Mouse (Mus musculus): ENCODE data around the gene Src. TPM values are rescaled to one million over a fixed set of nuclear protein-coding genes. Genes with fewer than 3 reads are reported as not detected.
"Not testable (repeated sequence)": the region's sequence is repeated elsewhere in the genome, so short reads cannot be mapped to it uniquely, and the experiment has no call there.

The Src gene
- 1 to 10 TPM; 3.2 to 4.9 (median 3.7) TPM for total RNA-seq (2022)

DNA sequence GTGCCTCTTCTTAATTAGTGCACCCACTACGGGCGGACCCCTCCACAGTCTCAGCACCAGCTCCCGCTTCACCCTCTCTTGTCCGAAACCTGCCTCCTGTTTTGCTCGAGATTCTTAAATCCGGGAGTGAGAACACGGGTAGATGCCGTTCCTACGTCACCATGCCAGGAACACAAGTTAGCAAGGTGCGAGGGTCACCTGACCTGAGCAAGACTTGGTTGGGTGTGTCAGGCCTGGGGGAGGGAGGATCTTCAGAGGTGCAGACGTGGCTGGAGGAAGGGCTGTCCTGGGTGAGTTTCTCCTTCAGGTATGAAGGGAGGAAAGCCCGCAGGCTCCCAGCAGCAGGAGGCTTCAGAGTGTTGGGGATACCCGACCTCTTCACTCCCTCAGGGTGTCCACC, at the start of gene Src:
TSS of gene Src (plus strand) at position 239 of the 400 bp plus-strand sequence.
- DNase-seq (ENCODE audit: low spot score) = no peak

GRCm38 (mm10) chr2:157371696-157372095, 46.5 kb upstream of the Src start:
- peak; percentile 27 for DNase-seq (ENCODE audit: low spot score)

DNA sequence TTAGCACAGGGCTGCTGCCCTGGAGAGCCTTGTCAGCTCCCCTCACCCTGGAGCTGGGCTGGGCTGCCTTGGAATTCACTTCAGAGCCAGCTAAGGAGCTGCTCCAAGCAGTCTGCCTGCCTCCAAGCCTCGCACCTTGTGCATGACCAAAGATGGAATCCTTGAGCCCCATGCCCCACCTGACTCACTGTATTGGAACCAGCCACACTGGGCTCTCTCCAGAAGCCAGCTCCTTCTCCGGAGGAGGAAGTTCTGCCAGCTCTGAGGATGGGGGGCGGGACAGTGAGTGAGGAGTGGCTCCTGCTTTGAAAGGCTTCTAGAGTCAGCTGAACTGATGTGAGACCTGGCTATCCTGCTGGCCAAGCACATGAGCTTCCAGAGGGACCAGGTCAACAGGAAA, 44.6 kb upstream of the Src start:
- DNase-seq (ENCODE audit: low spot score) = no peak

- no peak for DNase-seq (ENCODE audit: low spot score)
These were observed 43.2 kb upstream of the Src start for GRCm38 (mm10) chr2:157375051-157375450.

- no peak for DNase-seq (ENCODE audit: low spot score)
These were observed 42.2 kb upstream of the Src start for GRCm38 (mm10) chr2:157375794-157376757.

DNA sequence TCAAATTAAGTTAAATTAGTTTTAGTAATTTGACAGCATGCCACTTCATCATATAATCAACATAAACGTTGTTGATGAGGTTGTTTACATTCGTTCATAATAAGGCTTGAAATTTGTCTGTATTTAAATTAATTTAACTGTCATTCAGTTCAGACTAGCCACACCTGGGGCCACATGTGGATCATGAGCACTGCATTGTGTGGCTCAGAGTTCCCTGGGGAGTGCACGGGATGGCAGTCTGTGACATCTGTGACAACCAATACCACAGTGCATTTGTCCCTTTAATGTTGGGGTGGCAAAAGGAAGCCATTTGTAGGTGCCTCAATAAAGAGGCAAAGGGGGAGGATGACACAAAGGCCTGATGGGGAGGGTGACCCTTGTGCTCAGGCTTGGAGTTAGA, 41.2 kb upstream of the Src start:
- no peak for DNase-seq (ENCODE audit: low spot score)

DNA sequence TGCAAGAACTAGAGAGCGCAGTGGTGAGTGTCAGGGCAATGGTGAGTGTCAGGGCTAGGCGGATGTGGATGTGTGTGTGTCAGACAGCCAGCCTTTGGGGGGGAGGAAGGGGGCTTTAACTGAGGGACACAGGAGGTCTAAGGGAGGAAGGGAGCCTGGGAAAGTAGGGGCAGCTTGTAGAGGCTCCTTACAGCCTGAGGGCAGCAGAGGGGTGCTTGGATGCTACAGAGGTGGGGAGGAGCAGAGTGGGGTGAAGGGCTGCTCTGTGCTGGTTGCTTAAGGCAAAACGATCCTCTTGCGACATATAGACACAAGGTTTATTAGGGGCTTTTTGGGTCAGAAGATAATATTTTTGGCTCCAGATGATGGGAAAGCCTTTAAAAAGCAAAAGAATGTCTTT, 33.4 kb upstream of the Src start:
- no peak for DNase-seq (ENCODE audit: low spot score)

DNA sequence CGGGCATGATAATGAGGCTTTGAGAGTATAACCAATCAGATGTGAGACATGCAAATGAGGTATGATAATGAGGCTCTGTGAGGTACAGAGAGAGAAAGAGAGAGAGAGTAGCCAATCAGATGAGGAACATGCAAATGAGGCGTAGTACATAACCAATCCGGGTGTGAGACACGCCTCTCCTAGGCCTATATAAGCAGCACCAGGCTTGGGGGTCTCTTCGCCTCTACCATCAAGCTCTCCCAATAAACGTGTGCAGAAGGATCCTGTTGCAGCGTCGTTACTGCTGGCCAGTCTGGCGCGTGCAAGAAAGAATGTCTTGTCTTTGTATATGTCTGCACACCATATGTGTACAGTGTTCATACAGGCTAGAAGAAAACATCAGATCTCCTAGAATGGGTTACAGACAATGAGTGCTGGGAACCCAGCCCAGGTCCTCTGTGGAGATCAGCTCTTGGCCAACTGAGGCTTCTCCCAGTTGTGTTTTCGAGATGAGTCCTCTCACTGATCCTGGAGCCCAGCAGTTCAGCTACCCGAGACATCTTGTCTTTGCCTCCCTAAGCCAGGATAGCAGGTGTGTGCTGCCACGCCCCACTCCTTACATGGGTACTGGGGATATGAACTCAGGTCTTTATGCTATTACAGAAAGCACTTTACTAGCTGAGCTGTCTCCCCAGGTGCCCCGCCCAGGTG, 29.2 kb upstream of the Src start:
- DNase-seq (ENCODE audit: low spot score) = not testable (repeated sequence)

- DNase-seq (ENCODE audit: low spot score) = no peak
These were observed 28.7 kb upstream of the Src start for GRCm38 (mm10) chr2:157389591-157389921.

GRCm38 (mm10) chr2:157392331-157392730, 25.9 kb upstream of the Src start:
- DNase-seq (ENCODE audit: low spot score) = no peak

GRCm38 (mm10) chr2:157393549-157393948, 24.7 kb upstream of the Src start:
- no peak for DNase-seq (ENCODE audit: low spot score)

- no peak for DNase-seq (ENCODE audit: low spot score)
These were observed 23.4 kb upstream of the Src start for GRCm38 (mm10) chr2:157394868-157395267.

DNA sequence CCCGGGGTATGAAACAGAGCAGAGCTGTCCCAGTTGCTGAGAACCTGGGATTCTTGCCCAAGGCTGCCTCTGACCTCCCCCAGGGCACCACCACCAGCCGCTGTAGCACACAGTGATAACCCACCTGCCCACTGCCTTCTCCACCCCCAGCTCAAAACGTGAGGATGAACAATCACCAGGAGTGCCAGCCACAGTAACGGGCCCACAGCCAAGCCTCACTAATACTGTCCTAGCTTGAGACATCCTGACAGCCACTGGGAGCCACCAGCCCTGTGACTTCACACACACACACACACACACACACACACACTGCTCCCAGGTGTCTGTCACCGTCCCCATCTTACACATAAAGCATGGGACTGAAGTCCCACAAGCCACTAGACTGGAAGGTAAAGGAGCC, 22.9 kb upstream of the Src start:
- no peak for DNase-seq (ENCODE audit: low spot score)

- no peak for DNase-seq (ENCODE audit: low spot score)
These were observed 22.3 kb upstream of the Src start for GRCm38 (mm10) chr2:157395960-157396359.

DNA sequence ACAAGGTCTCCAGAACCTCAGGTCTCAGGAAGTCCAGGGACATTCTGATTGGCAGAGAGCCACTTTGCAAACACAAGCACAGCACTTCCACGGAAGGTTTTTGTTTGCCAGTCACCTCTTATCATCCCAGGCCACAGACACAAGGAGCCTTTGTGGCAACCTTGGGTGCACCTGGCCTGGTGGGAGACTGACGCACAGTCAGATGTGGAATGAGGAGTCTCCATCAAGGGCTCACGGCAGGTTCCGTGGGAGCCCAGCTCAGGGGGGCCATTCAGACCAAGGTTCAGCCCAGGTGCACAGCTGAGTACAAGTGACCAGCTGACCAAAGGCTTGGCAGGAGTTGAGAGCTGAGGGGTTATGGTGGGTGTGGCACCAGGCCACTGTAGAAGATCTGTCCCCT, 20.9 kb upstream of the Src start:
- no peak for DNase-seq (ENCODE audit: low spot score)

GRCm38 (mm10) chr2:157398539-157398938, 19.7 kb upstream of the Src start:
- DNase-seq (ENCODE audit: low spot score) = no peak

- no peak for DNase-seq (ENCODE audit: low spot score)
These were observed 18.4 kb upstream of the Src start for GRCm38 (mm10) chr2:157399797-157400196.

GRCm38 (mm10) chr2:157400491-157400890, 17.8 kb upstream of the Src start:
- no peak for DNase-seq (ENCODE audit: low spot score)

DNA sequence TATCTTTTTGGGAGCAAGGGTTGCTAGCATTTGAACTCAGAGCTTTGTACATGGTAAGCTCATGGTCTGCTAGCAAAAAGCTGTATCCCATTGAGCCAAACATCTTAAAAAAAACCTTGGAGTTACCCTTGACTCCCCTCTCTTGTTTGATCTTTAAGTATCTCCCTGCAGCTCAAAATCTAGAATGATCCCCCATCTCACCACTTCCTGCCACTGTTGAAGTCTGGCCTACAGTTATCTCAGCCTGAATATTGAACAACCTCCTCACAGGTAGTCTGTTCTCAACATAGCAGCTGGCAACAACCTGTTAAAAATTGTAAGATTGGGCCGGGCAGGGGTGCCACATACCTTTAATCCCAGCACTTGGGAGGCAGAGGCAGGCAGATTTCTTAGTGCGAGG, 17.0 kb upstream of the Src start:
- DNase-seq (ENCODE audit: low spot score) = no peak

DNA sequence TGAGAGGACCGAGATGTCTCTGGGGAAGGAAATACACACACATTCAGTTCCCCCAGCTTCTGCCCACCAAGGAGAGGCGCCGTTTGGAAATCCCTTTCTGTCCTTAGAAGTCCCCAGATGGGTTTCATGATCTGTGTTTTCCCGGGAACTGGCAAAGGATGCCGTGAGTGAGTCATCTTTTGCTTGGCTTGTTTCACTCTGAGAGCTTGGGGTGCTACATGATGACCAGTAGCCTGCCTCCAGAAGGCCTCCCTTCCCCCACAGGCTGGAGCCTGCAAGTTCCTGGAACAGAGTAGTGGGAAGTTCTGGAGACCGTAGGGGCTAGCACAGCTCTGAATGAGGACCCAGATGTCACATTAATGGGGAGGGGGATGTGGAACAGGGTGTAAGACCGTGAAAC, 10.6 kb upstream of the Src start:
- DNase-seq (ENCODE audit: low spot score) = peak; percentile 73

GRCm38 (mm10) chr2:157409793-157410533, 8.3 kb upstream of the Src start:
- DNase-seq (ENCODE audit: low spot score) = no peak

- DNase-seq (ENCODE audit: low spot score) = no peak
These were observed 7.0 kb upstream of the Src start for GRCm38 (mm10) chr2:157411151-157411693.

Data from heart, adult 8-10 months (tissue).